Mouse (Mus musculus): ENCODE measurements at regions not wholly inside any gene's neighbourhood (a gene's known extent, or its start where the extent isn't known, plus 50 kb on each side); places are given as distances from the start of the nearest gene placed in this dataset.

GRCm38 (mm10) chr6:108971415-108972089, 143.1 kb downstream of the Edem1 start:
- TF ChIP-seq CTCF (IDR thresholded peaks at IDR 0.05; ENCODE audit: borderline replicate concordance, extremely low read depth, insufficient read depth, insufficient read length) (no peak), POLR2A (IDR thresholded peaks at IDR 0.05; ENCODE audit: borderline replicate concordance, extremely low read depth, insufficient read depth, insufficient read length, poor library complexity, severe bottlenecking) (no peak)

Data from brain, embryonic 14.5 days (tissue).